8 mouse cellular contexts compared by ENCODE assay signal in genomic region chr2:129633077-129633732, GRCm38 (mm10). TPM values are rescaled to one million over a fixed set of nuclear protein-coding genes. Genes with fewer than 3 reads are reported as not detected.
DNase-seq lines count a peak whose midpoint lies in the region; ATAC-seq and TF ChIP-seq lines count a peak whose summit lies in the region.

No protein-coding gene starts in this region.

- no peaks in the 10 kb centered on the region for H3K9me3 ChIP-seq in forebrain, embryonic 10.5 days
- no peaks in the 10 kb centered on the region for H3K9me3 ChIP-seq in forebrain, embryonic 13.5 days (replicated peaks)
- no peaks in the 10 kb centered on the region for H3K9me3 ChIP-seq in MEL (replicated peaks; ENCODE audit: insufficient read depth, low read length)
- no peaks in the 10 kb centered on the region for H3K9me3 ChIP-seq in midbrain, embryonic 15.5 days

- TF ChIP-seq POLR2A in MEL (IDR thresholded peaks at IDR 0.05; ENCODE audit: control insufficient read depth in 1 of 2, insufficient read depth in 1 of 2, low read depth in 1 of 2, low read length in 2 of 2, poor library complexity in 1 of 2) = no peak
- TF ChIP-seq POLR2A in kidney, adult 2 months (IDR thresholded peaks at IDR 0.05; ENCODE audit: low read depth, low read length) = no peak

- H3K4me2 ChIP-seq in forebrain, embryonic 13.5 days = no peak overlapping the region
- no peak overlapping the region for H3K4me2 ChIP-seq in midbrain, embryonic 15.5 days

- H3K4me3 ChIP-seq in forebrain, embryonic 10.5 days = no peak overlapping the region
- H3K4me3 ChIP-seq in forebrain, embryonic 13.5 days = no peak overlapping the region
- H3K4me3 ChIP-seq in MEL (ENCODE audit: control insufficient read depth in 1 of 2, insufficient read depth in 1 of 2, low read depth in 2 of 2, low read length in 2 of 2) = no peak overlapping the region
- no peak overlapping the region for H3K4me3 ChIP-seq in gastrocnemius, adult 2 months
- no peak overlapping the region for H3K4me3 ChIP-seq in kidney, adult 2 months (ENCODE audit: insufficient read depth, low read depth, low read length)
- no peak overlapping the region for H3K4me3 ChIP-seq in macrophage (ENCODE audit: inconsistent target)
- H3K4me3 ChIP-seq in midbrain, embryonic 15.5 days = no peak overlapping the region

- H3K79me2 ChIP-seq in MEL (ENCODE audit: control insufficient read depth, insufficient read depth, low read length, poor library complexity) = no peaks in the 10 kb centered on the region
- H3K79me2 ChIP-seq in macrophage (ENCODE audit: inconsistent target) = no peaks in the 10 kb centered on the region

- no peak overlapping the region for H3K9ac ChIP-seq in forebrain, embryonic 13.5 days
- no peak overlapping the region for H3K9ac ChIP-seq in MEL (ENCODE audit: control insufficient read depth, low read depth, low read length, poor library complexity, severe bottlenecking)
- no peak overlapping the region for H3K9ac ChIP-seq in midbrain, embryonic 15.5 days

- no peak for ATAC-seq in forebrain, embryonic 13.5 days
- no peak for ATAC-seq in midbrain, embryonic 15.5 days (replicated peaks)

- intact Hi-C loops in gastrocnemius, adult 2 months (cut with DNase I) = no loop called here

- H3K36me3 ChIP-seq in forebrain, embryonic 10.5 days (replicated peaks) = peaks cover 22% of the 10 kb centered on the region
- peaks cover 17% of the 10 kb centered on the region for H3K36me3 ChIP-seq in forebrain, embryonic 13.5 days (ENCODE audit: poor library complexity, severe bottlenecking)
- no peaks in the 10 kb centered on the region for H3K36me3 ChIP-seq in MEL (ENCODE audit: control insufficient read depth in 1 of 2, insufficient read depth in 2 of 2, low read length in 2 of 2)
- no peaks in the 10 kb centered on the region for H3K36me3 ChIP-seq in kidney, adult 2 months (ENCODE audit: control insufficient read depth, insufficient read depth, low read length)
- H3K36me3 ChIP-seq in macrophage (ENCODE audit: inconsistent target) = peaks cover 38% of the 10 kb centered on the region
- 0 out of 2 replicates have a peak, but pooled peaks cover 6% of the 10 kb centered on the region for H3K36me3 ChIP-seq in midbrain, embryonic 15.5 days (replicated peaks)

- H3K4me1 ChIP-seq in forebrain, embryonic 10.5 days = no peaks in the 10 kb centered on the region
- no peaks in the 10 kb centered on the region for H3K4me1 ChIP-seq in forebrain, embryonic 13.5 days
- no peaks in the 10 kb centered on the region for H3K4me1 ChIP-seq in MEL (ENCODE audit: control insufficient read depth in 1 of 2, insufficient read depth in 2 of 2, low read length in 2 of 2)
- peaks cover 9% of the 10 kb centered on the region for H3K4me1 ChIP-seq in kidney, adult 2 months (ENCODE audit: control insufficient read depth, insufficient read depth, low read length)
- no peaks in the 10 kb centered on the region for H3K4me1 ChIP-seq in midbrain, embryonic 15.5 days

- 81% methylated on average over 9 of the region's 9 CpGs for WGBS in forebrain, embryonic 10.5 days
- WGBS in forebrain, embryonic 13.5 days = 80% methylated on average over 9 of the region's 9 CpGs
- 36% methylated on average over 9 of the region's 9 CpGs for WGBS in kidney, adult 2 months
- WGBS in macrophage (ENCODE audit: missing documents) = 27% methylated on average over 7 of the region's 9 CpGs
- WGBS in midbrain, embryonic 15.5 days = 82% methylated on average over 9 of the region's 9 CpGs

- no peak for TF ChIP-seq CTCF in MEL (IDR thresholded peaks at IDR 0.05 in 2 of 3, conservative IDR thresholded peaks at IDR 0.05 in 1 of 3; ENCODE audit: control insufficient read depth in 1 of 3, insufficient read depth in 1 of 3, low read depth in 2 of 3, low read length in 3 of 3, poor library complexity in 1 of 3, severe bottlenecking in 1 of 3)
- TF ChIP-seq CTCF in gastrocnemius, adult 2 months (IDR thresholded peaks at IDR 0.05) = no peak
- TF ChIP-seq CTCF in kidney, adult 2 months (conservative IDR thresholded peaks at IDR 0.05; ENCODE audit: insufficient read depth, insufficient read length, low read depth, low read length) = no peak

- no peak for TF ChIP-seq EP300 in MEL (IDR thresholded peaks at IDR 0.05; ENCODE audit: low read depth in 1 of 2, low read length in 2 of 2)

- H3K27me3 ChIP-seq in forebrain, embryonic 10.5 days (ENCODE audit: poor library complexity, severe bottlenecking) = no peaks in the 10 kb centered on the region
- H3K27me3 ChIP-seq in forebrain, embryonic 13.5 days = no peaks in the 10 kb centered on the region
- H3K27me3 ChIP-seq in MEL (ENCODE audit: control insufficient read depth in 1 of 2, insufficient read depth in 2 of 2, low read length in 2 of 2) = peaks cover 0 to 3% of the 10 kb centered on the region in 2 experiments; a peak in 2 of 4 replicates
- no peaks in the 10 kb centered on the region for H3K27me3 ChIP-seq in kidney, adult 2 months (replicated peaks; ENCODE audit: control insufficient read depth, insufficient read depth, low read length)
- H3K27me3 ChIP-seq in midbrain, embryonic 15.5 days (replicated peaks) = no peaks in the 10 kb centered on the region

- no peak for TF ChIP-seq RAD21 in MEL (IDR thresholded peaks at IDR 0.05; ENCODE audit: low read depth, low read length)

- H3K27ac ChIP-seq in forebrain, embryonic 10.5 days = no peak overlapping the region
- H3K27ac ChIP-seq in forebrain, embryonic 13.5 days = no peak overlapping the region
- no peak overlapping the region for H3K27ac ChIP-seq in MEL (ENCODE audit: control insufficient read depth, low read depth, low read length)
- H3K27ac ChIP-seq in gastrocnemius, adult 2 months = peak overlapping the region; percentile 81
- peak overlapping the region; percentile 21; the same call in 1 of the 2 replicates for H3K27ac ChIP-seq in kidney, adult 2 months (ENCODE audit: insufficient read depth, low read depth, low read length)
- H3K27ac ChIP-seq in macrophage = peak overlapping the region; percentile 59
- H3K27ac ChIP-seq in midbrain, embryonic 15.5 days = no peak overlapping the region

- peak; percentile 10 for DNase-seq in forebrain, embryonic 10.5 days (ENCODE audit: extremely low spot score, low spot score)
- DNase-seq in MEL (ENCODE audit: low read depth, low spot score) = peak; percentile 25
- peak; percentile 83 for DNase-seq in gastrocnemius, adult 2 months
- peak; percentile 77 for DNase-seq in kidney, adult 2 months
- DNase-seq in T-cell, adult 2 months (ENCODE audit: low spot score) = no peak

TF ChIP-seq in MEL, 35 proteins besides CTCF, POLR2A, EP300 and RAD21:
- no peak for TF ChIP-seq USF1 (IDR thresholded peaks at IDR 0.05; ENCODE audit: low read depth, low read length)
- no peak for TF ChIP-seq NELFE (IDR thresholded peaks at IDR 0.05; ENCODE audit: low read depth, low read length)
- no peak for TF ChIP-seq E2F4 (IDR thresholded peaks at IDR 0.05; ENCODE audit: borderline replicate concordance, low read depth, low read length)
- TF ChIP-seq KAT2A (conservative IDR thresholded peaks at IDR 0.05; ENCODE audit: low read depth, low read length) = no peak
TF ChIP-seq in MEL: peak in this region for 0.

RNA-seq across cellular contexts. Expression of gene Sirpa, which starts 40.6 kb away (rescaled TPM):
- 15.6 and 16.0 TPM in 2 replicates for polyA plus RNA-seq in forebrain, embryonic 10.5 days (2016; fragmentation: Nextera tagmentation; extraction: Ambion mirVana)
- 16.9 and 19.5 TPM in 2 replicates for polyA plus RNA-seq in forebrain, embryonic 13.5 days (2015; fragmentation: Nextera tagmentation; extraction: Ambion mirVana)
- total RNA-seq in MEL (2012; rRNA removed) = not detected in 2 replicates
- polyA plus RNA-seq in MEL (2012; ENCODE audit: insufficient read depth in 1 of 2, insufficient read length in 2 of 2, low read depth in 1 of 2, low replicate concordance in 2 of 2, missing spikeins in 1 of 2) (not detected), macrophage (2018) (1,368 to 2,259 TPM (median 1,677 TPM) in 3 replicates)
- 1 to 10 TPM; 5.0 to 7.4 TPM for total RNA-seq in gastrocnemius, adult 2 months (2021)
- 106 and 110 TPM in 2 replicates for polyA plus RNA-seq in kidney, adult 2 months (2012; rRNA removed)
- total RNA-seq in macrophage (2018; cell fraction: chromatin; rRNA removed) = 1,000 to 10,000 TPM in 25 of 26 experiments, 100 to 1,000 TPM in 1; 486 to 5,251 (median 2,764) TPM
- 1,000 to 10,000 TPM; 1,654 to 2,625 (median 2,091) TPM for total RNA-seq in macrophage (2018; cell fraction: cytosol; rRNA removed)
- total RNA-seq in macrophage (2018; cell fraction: nucleus; rRNA removed) = 1,000 to 10,000 TPM in 25 of 26 experiments, 100 to 1,000 TPM in 1; 968 to 4,930 (median 3,847) TPM
- 39.5 and 40.5 TPM in 2 replicates for polyA plus RNA-seq in midbrain, embryonic 15.5 days (2015; fragmentation: Nextera tagmentation; extraction: Ambion mirVana)

Comparison
In these comparisons a context has a peak if more than half of its experiments do, and no peak if none do; other contexts are left out.
1. H3K27ac ChIP-seq: peak in gastrocnemius, adult 2 months (single experiment), kidney, adult 2 months (single experiment) and macrophage (single experiment); none in forebrain, embryonic 10.5 days (single experiment), forebrain, embryonic 13.5 days (single experiment), MEL (single experiment) and midbrain, embryonic 15.5 days (single experiment).
2. RNA of gene Sirpa, which starts 40.6 kb away (polyA plus RNA-seq): 1,368 to 2,259 TPM in macrophage; 106 to 110 TPM in kidney, adult 2 months, 39.5 to 40.5 TPM in midbrain, embryonic 15.5 days, 16.9 to 19.5 TPM in forebrain, embryonic 13.5 days, 15.6 to 16.0 TPM in forebrain, embryonic 10.5 days and not detected in MEL; every median in the first group is over 10 times any median in the second.